Comparison of ENCODE assay signal across 19 mouse cellular contexts in the genomic region with DNA sequence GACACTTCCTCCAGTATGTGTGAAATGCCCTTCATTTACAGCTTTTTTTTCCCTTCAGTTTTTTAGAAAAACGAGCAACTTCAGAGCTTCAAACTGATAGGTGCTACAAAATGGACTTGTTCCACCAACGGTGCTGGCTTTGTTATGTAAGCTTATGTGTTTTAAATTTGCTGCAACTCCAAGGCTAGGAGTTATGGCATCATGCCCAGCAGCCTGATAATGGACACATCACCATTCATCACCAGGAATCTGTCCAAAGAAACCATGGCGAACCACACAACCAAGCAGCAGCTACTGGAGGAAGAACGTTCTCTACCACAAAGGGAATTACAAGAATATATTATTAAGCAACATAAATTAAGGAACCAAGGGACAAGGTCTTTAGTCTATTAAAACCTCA.
"Had no signal": no experiment of that assay in that cellular context is flagged by ENCODE, and none has a peak within 500 bp of the region (broad histone marks: within the 10 kb centered on the region; RNA-seq: fewer than 3 reads in every experiment).

No protein-coding gene starts in this region.

- H3K36me3 ChIP-seq: limb, embryonic 13.5 days; liver, embryonic 15.5 days; lung, embryonic 15.5 days; midbrain, embryonic 10.5 days; neural tube, embryonic 15.5 days had no signal

- H3K9me3 ChIP-seq: limb, embryonic 13.5 days; liver, embryonic 15.5 days; lung, embryonic 15.5 days; midbrain, embryonic 10.5 days had no signal

- H3K4me1 ChIP-seq: limb, embryonic 13.5 days; liver, embryonic 15.5 days; lung, embryonic 15.5 days; midbrain, embryonic 10.5 days; neural tube, embryonic 15.5 days had no signal

- H3K27me3 ChIP-seq: limb, embryonic 13.5 days; liver, embryonic 15.5 days; lung, embryonic 15.5 days; neural tube, embryonic 15.5 days had no signal

- H3K4me3 ChIP-seq: limb, embryonic 13.5 days; liver, embryonic 15.5 days; lung, embryonic 15.5 days; midbrain, embryonic 10.5 days; myocyte; neural tube, embryonic 15.5 days had no signal

- H3K27ac ChIP-seq: kidney, postnatal 0 days; limb, embryonic 13.5 days; liver, embryonic 15.5 days; lung, embryonic 15.5 days; midbrain, embryonic 10.5 days; neural tube, embryonic 15.5 days had no signal

- DNase-seq: kidney, adult 11 months; kidney, adult 9 months; kidney, postnatal 36 days; layer of hippocampus, adult 9-11 months; layer of hippocampus, postnatal 36 days; left cerebral cortex, postnatal 4 days; lung, postnatal 36 days; midbrain, embryonic 14.5 days; right cerebral cortex, postnatal 4 days; spleen, adult 18-20 months; thymus, adult 2 months; thymus, postnatal 25 days had no signal

- H3K9ac ChIP-seq: limb, embryonic 13.5 days; liver, embryonic 15.5 days; lung, embryonic 15.5 days; neural tube, embryonic 15.5 days had no signal

- H3K4me2 ChIP-seq: limb, embryonic 13.5 days; liver, embryonic 15.5 days; lung, embryonic 15.5 days; neural tube, embryonic 15.5 days had no signal
